Mouse (Mus musculus) liver, adult (tissue): ENCODE results near the gene Rfwd3.

ENCODE experiments used
- GATA4 ChIP-seq: IDR thresholded peaks from 2 replicates; pipeline ENCODE4 v1.6.1; 2014; ENCODE audit warnings: mild to moderate bottlenecking, low read length; ENCODE audit not compliant: insufficient replicate concordance

Gene Rfwd3

GRCm38 (mm10) chr8:111299821-111300568, at the start of gene Rfwd3:
TSS of gene Rfwd3 (minus strand) at chr8:111300222.
- TF ChIP-seq GATA4 = no peak; the same call in 1 of the 2 replicates

GRCm38 (mm10) chr8:111343225-111343624, 43.2 kb upstream of the Rfwd3 start:
- peak; percentile 55; the same call in 1 of the 2 replicates for TF ChIP-seq GATA4

DNA sequence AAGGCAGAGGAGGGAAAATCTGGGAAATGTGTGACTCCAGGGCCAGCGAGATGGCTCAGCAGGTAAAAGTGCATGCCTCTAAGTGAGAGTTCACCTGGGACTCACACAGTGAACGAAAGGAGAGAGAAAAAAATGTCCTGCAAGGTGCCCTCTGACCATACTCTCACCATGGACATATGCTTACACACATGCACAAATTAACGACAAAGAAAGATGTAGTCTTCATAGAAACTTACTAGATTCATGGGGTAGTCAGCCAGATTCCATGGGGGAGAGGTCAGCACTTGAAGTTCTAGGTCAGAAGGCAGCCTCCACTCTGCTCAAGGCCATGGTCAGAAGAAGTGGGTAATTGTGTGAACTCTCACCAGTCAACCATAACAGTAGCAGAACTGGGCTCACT, 40.2 kb upstream of the Rfwd3 start:
- TF ChIP-seq GATA4 = no peak

- TF ChIP-seq GATA4 = no peak
These were observed 38.6 kb upstream of the Rfwd3 start for GRCm38 (mm10) chr8:111338370-111339208.

DNA sequence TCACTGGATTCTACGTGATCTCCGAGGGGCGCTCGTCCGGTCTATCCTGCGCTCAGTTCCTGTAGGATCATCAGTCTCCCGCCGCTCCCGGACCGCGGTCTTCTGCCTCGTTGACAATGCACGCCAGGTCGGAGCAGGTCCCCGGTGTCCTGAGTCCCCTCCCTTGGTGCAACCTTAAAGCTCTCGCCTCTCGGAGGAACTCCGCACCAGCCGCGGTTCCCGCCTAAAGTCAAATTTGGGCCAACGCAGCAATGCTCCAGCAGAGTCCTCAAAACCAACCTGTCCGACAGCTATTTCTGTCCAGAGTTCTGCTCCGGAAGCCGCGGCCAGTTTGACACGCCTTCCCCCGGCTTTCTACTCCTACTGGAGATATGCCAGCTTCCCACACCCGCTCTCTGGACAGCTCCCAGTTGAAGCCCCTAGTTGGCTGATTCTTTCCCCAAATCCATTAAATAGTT, 37.9 kb upstream of the Rfwd3 start, which contains the start of gene Mlkl:
Gene Mlkl (minus strand): TSS at position 288 of the 458 bp plus-strand sequence.
- no peak for TF ChIP-seq GATA4

- peak; percentile 20; the same call in 1 of the 2 replicates for TF ChIP-seq GATA4
These were observed 37.4 kb upstream of the Rfwd3 start for GRCm38 (mm10) chr8:111337311-111337889.

DNA sequence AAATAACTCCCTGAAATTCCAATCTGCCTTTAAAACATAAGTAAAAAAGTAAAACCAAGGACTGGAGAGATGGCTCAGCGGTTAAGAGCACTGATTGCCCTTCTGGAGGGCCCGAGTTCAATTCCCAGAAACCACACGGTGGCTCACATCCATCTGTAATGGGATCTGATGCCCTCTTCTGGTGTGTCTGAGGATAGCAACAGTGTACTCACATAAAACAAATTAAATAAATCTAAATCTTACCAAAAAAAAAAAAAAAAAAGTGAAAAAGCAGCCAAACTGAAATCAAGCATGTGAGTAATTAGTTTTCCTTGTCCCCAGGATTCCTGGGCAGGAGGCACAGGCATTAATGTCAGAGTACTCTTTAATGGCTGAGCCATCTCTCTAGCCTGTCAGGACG, 36.7 kb upstream of the Rfwd3 start:
- TF ChIP-seq GATA4 = no peak

GRCm38 (mm10) chr8:111325222-111325790, 25.3 kb upstream of the Rfwd3 start:
- TF ChIP-seq GATA4 = no peak

GRCm38 (mm10) chr8:111314729-111315128, 14.7 kb upstream of the Rfwd3 start:
- no peak for TF ChIP-seq GATA4

GRCm38 (mm10) chr8:111312758-111313162, 12.7 kb upstream of the Rfwd3 start:
- no peak for TF ChIP-seq GATA4

- TF ChIP-seq GATA4 = no peak
These were observed 5.2 kb upstream of the Rfwd3 start for GRCm38 (mm10) chr8:111305031-111305730.

DNA sequence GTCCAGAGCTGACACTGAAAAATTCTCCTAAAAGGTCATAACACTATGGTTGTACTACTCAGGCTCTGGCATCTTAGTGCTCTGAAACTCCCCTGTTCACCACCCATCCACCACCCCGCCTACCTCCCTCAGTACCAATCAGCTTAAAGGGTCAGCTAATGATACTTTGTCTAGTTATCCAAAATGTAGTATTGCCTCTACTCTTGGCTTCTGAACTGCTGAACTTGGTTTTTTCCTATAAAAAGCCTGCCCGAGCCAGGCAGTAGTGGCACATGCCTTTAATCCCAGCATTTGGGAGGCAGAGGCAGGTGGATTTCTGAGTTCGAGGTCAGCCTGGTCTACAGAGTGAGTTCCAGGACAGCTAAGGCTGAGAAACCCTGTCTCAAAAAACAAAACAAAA, 4.3 kb upstream of the Rfwd3 start:
- no peak for TF ChIP-seq GATA4

- no peak for TF ChIP-seq GATA4
These were observed 850 bp upstream of the Rfwd3 start for GRCm38 (mm10) chr8:111300597-111301546.
